Mouse (Mus musculus): ENCODE results near the gene Ceacam13.
"Not testable (repeated sequence)": the region's sequence is repeated elsewhere in the genome, so short reads cannot be mapped to it uniquely, and the experiment has no call there.

The Ceacam13 gene

GRCm38 (mm10) chr7:18009589-18009988 is at the start of gene Ceacam13:
Gene Ceacam13 (plus strand): TSS chr7:18009889.
- no peak for DNase-seq (ENCODE audit: low spot score)

- DNase-seq (ENCODE audit: low spot score) = no peak
These were observed 37.9 kb upstream of the Ceacam13 start, which contains the start of gene Ceacam11 for GRCm38 (mm10) chr7:17971824-17972223. Gene Ceacam11 (plus strand): TSS chr7:17972124.

GRCm38 (mm10) chr7:18001131-18001530 is 8.6 kb upstream of the Ceacam13 start:
- DNase-seq (ENCODE audit: low spot score) = not testable (repeated sequence)

GRCm38 (mm10) chr7:18065629-18066028 is 55.9 kb downstream of the Ceacam13 start, which contains the start of gene Ceacam12:
Gene Ceacam12 (plus strand): TSS chr7:18065929.
- DNase-seq (ENCODE audit: low spot score) = no peak
